Mouse (Mus musculus) thymus, adult 2 months (tissue): ENCODE measurements at regions not wholly inside any gene's neighbourhood (a gene's known extent, or its start where the extent isn't known, plus 50 kb on each side); places are given as distances from the start of the nearest gene placed in this dataset.

Experiments used
- DNase-seq: peaks from one replicate; pipeline ENCODE4 v3.0.0; 2021
- H3K27ac ChIP-seq: fragments of 200-500 bp; 2 replicates; pipeline ENCODE4 v1.5.1; 2012; ENCODE audit warnings: low read length, control low read depth; ENCODE audit not compliant: control insufficient read depth, insufficient read depth
- H3K27me3 ChIP-seq: fragments of 200-500 bp; 2 replicates; pipeline ENCODE4 v1.6.1; 2012; ENCODE audit warnings: mild to moderate bottlenecking, low read length, moderate library complexity, mixed read lengths; ENCODE audit not compliant: control insufficient read depth, insufficient read depth
- H3K36me3 ChIP-seq: fragments of 200-500 bp; 2 replicates; pipeline ENCODE4 v1.6.1; 2012; ENCODE audit warnings: mild to moderate bottlenecking, low read length, moderate library complexity; ENCODE audit not compliant: control insufficient read depth, insufficient read depth
- H3K4me1 ChIP-seq: fragments of 200-500 bp; replicated peaks from 2 replicates; pipeline ENCODE4 v1.6.1; 2012; ENCODE audit warnings: low read length; ENCODE audit not compliant: control insufficient read depth, insufficient read depth
- H3K4me3 ChIP-seq: fragments of 200-500 bp; 2 replicates; pipeline ENCODE4 v1.5.1; 2012; ENCODE audit warnings: mild to moderate bottlenecking, low read length, control low read depth, moderate library complexity; ENCODE audit not compliant: control insufficient read depth, insufficient read depth
- CTCF ChIP-seq: fragments of 200-500 bp; IDR thresholded peaks from 2 replicates; pipeline ENCODE4 v1.5.1; 2012; ENCODE audit warnings: mild to moderate bottlenecking, control low read depth, low read length, moderate library complexity, borderline replicate concordance; ENCODE audit not compliant: control insufficient read depth, poor library complexity, insufficient read depth; ENCODE audit errors: extremely low read depth
- POLR2A ChIP-seq: fragments of 200-500 bp; IDR thresholded peaks from 2 replicates; pipeline ENCODE4 v1.6.1; 2012; ENCODE audit warnings: mild to moderate bottlenecking, low read length, control low read depth, moderate library complexity; ENCODE audit not compliant: control insufficient read depth, poor library complexity, insufficient read depth; ENCODE audit errors: extremely low read depth
- WGBS: fragments of 180-500 bp; shearing (Covaris S2); methylation state at CpG from one replicate; pipeline ENCODE4 v1.1.7; 2018; 5-methylcytosine and 5-hydroxymethylcytosine counted together

GRCm38 (mm10) chr11:20960066-20960465 lies 129.2 kb upstream of the Lgalsl start:
- DNase-seq, result no peak
- WGBS, result 97% methylated on average over 2 of the region's 2 CpGs
- Histone ChIP-seq H3K27me3 (no peaks in the 10 kb centered on the region), H3K4me3 (no peak overlapping the region), H3K36me3 (no peaks in the 10 kb centered on the region), H3K4me1 (peaks cover 7% of the 10 kb centered on the region), H3K27ac (no peak overlapping the region)
- TF ChIP-seq POLR2A (no peak), CTCF (no peak)

GRCm38 (mm10) chr11:20960750-20961149 lies 129.9 kb upstream of the Lgalsl start:
- 90% methylated on average over 5 of the region's 5 CpGs for WGBS

GRCm38 (mm10) chr11:20961626-20962025 lies 129.5 kb upstream of the Peli1 start:
- peaks cover 7% of the 10 kb centered on the region for H3K4me1 ChIP-seq
- DNase-seq, result no peak
- whole genome bisulfite sequencing, result 94% methylated on average over 2 of the region's 2 CpGs
- no peak overlapping the region for H3K27ac ChIP-seq
- no peaks in the 10 kb centered on the region for H3K27me3 ChIP-seq
- H3K36me3 ChIP-seq, result no peaks in the 10 kb centered on the region
- no peak for TF ChIP-seq CTCF
- no peak for TF ChIP-seq POLR2A
- no peak overlapping the region for H3K4me3 ChIP-seq

More at GRCm38 (mm10) chr11:20960750-20961149, 129.9 kb upstream of the Lgalsl start:
- no peak overlapping the region for H3K4me3 ChIP-seq
- no peaks in the 10 kb centered on the region for H3K27me3 ChIP-seq
- H3K27ac ChIP-seq, result no peak overlapping the region
- TF ChIP-seq POLR2A, result no peak
- TF ChIP-seq CTCF, result no peak
- no peaks in the 10 kb centered on the region for H3K36me3 ChIP-seq
- DNase-seq, result no peak
- H3K4me1 ChIP-seq, result peaks cover 7% of the 10 kb centered on the region

GRCm38 (mm10) chr11:20965575-20966239 lies 125.4 kb upstream of the Peli1 start:
- Histone ChIP-seq H3K4me3 (no peak overlapping the region), H3K4me1 (no peaks in the 10 kb centered on the region), H3K36me3 (no peaks in the 10 kb centered on the region), H3K27me3 (no peaks in the 10 kb centered on the region), H3K27ac (no peak overlapping the region)
- 98% methylated on average over 8 of the region's 8 CpGs for WGBS
- DNase-seq, result no peak
- TF ChIP-seq CTCF (no peak), POLR2A (no peak)

- H3K36me3 ChIP-seq, result no peaks in the 10 kb centered on the region
These were observed 123.6 kb upstream of the Peli1 start for GRCm38 (mm10) chr11:20967321-20967984.

GRCm38 (mm10) chr11:20968341-20968740 lies 122.8 kb upstream of the Peli1 start:
- no peak overlapping the region for H3K4me3 ChIP-seq
- no peak for TF ChIP-seq POLR2A
- no peak for TF ChIP-seq CTCF
- no peaks in the 10 kb centered on the region for H3K4me1 ChIP-seq
- H3K27ac ChIP-seq, result no peak overlapping the region
- H3K36me3 ChIP-seq, result no peaks in the 10 kb centered on the region
- 91% methylated on average over 2 of the region's 2 CpGs for WGBS
- H3K27me3 ChIP-seq, result no peaks in the 10 kb centered on the region
- DNase-seq, result no peak

More at GRCm38 (mm10) chr11:20967321-20967984, 123.6 kb upstream of the Peli1 start:
- Histone ChIP-seq H3K27ac (no peak overlapping the region), H3K4me3 (no peak overlapping the region), H3K4me1 (no peaks in the 10 kb centered on the region), H3K27me3 (no peaks in the 10 kb centered on the region)
- TF ChIP-seq CTCF (no peak), POLR2A (no peak)
- 80% methylated on average over 3 of the region's 3 CpGs for WGBS
- DNase-seq, result no peak

- Histone ChIP-seq H3K27ac (no peak overlapping the region), H3K4me1 (no peaks in the 10 kb centered on the region), H3K4me3 (no peak overlapping the region), H3K27me3 (no peaks in the 10 kb centered on the region), H3K36me3 (no peaks in the 10 kb centered on the region)
- no peak for DNase-seq
- WGBS, result 92% methylated on average over 3 of the region's 3 CpGs
- TF ChIP-seq POLR2A (no peak), CTCF (no peak)
These were observed 118.0 kb upstream of the Peli1 start for GRCm38 (mm10) chr11:20973141-20973540.
